Mouse (Mus musculus) midbrain, postnatal 0 days (tissue): ENCODE measurements around the gene 2810408A11Rik. TPM values are rescaled to one million over a fixed set of nuclear protein-coding genes. Genes with fewer than 3 reads are reported as not detected.
"Not testable (repeated sequence)": the region's sequence is repeated elsewhere in the genome, so short reads cannot be mapped to it uniquely, and the experiment has no call there.

Experiments
- ATAC-seq: fragments of 200-750 bp; cut with Nextera tagmentation; 2 replicates; pipeline ENCODE4 v1.8.0; 2017; ENCODE audit warnings: moderate number of reproducible peaks, mild to moderate bottlenecking, moderate TSS enrichment, moderate library complexity; ENCODE audit not compliant: low FRiP score
- DNase-seq: peaks from one replicate; pipeline ENCODE4 v3.0.0-alpha.2; 2015; ENCODE audit warnings: low spot score
- H3K27ac ChIP-seq: fragments of 300-500 bp; sonication (generic); 2 replicates; pipeline ENCODE4 v1.5.1; 2014; ENCODE audit warnings: low read depth, mild to moderate bottlenecking, low read length, mixed read lengths
- H3K27me3 ChIP-seq: fragments of 300-500 bp; sonication (generic); 2 replicates; pipeline ENCODE4 v1.6.1; 2014; ENCODE audit warnings: low read length, control low read depth, mixed read lengths; ENCODE audit not compliant: insufficient read depth
- H3K36me3 ChIP-seq: fragments of 300-500 bp; sonication (generic); 2 replicates; pipeline ENCODE4 v1.6.1; 2014; ENCODE audit warnings: low read length, control low read depth, mixed read lengths; ENCODE audit not compliant: insufficient read depth
- H3K4me1 ChIP-seq: fragments of 300-500 bp; sonication (generic); 2 replicates; pipeline ENCODE4 v1.6.1; 2014; ENCODE audit warnings: mild to moderate bottlenecking, control low read depth, antibody characterized with exemption, low read length, mixed read lengths; ENCODE audit not compliant: insufficient read depth
- H3K4me2 ChIP-seq: fragments of 300-500 bp; sonication (generic); 2 replicates; pipeline ENCODE4 v1.6.1; 2014; ENCODE audit warnings: low read depth, mild to moderate bottlenecking, low read length, mixed read lengths; ENCODE audit not compliant: poor library complexity, severe bottlenecking
- H3K4me3 ChIP-seq: fragments of 300-500 bp; sonication (generic); 2 replicates; pipeline ENCODE4 v1.5.1; 2014; ENCODE audit warnings: low read depth, mild to moderate bottlenecking, low read length, moderate library complexity
- H3K9ac ChIP-seq: fragments of 300-500 bp; sonication (generic); replicated peaks from 2 replicates; pipeline ENCODE4 v1.6.1; 2014; ENCODE audit warnings: mild to moderate bottlenecking, low read length, moderate library complexity, mixed read lengths; ENCODE audit not compliant: poor library complexity, severe bottlenecking
- H3K9me3 ChIP-seq: fragments of 300-500 bp; sonication (generic); 2 replicates; pipeline ENCODE4 v1.6.1; 2016; ENCODE audit warnings: low read length, control low read depth
- CTCF ChIP-seq: IDR thresholded peaks from 2 replicates; pipeline ENCODE4 v1.5.1; 2016; ENCODE audit warnings: antibody characterized with exemption, mild to moderate bottlenecking
- WGBS: fragments of 180-500 bp; shearing (Covaris S2); extraction: QIAGEN DNeasy Blood & Tissue Kit; methylation state at CpG from one replicate; pipeline ENCODE4 v1.1.7; 2014; 5-methylcytosine and 5-hydroxymethylcytosine counted together
- polyA plus RNA-seq: library from polyadenylated mRNA; unstranded; fragments of >200 nt; fragmentation: Nextera tagmentation; extraction: Ambion mirVana; gene quantifications from 2 replicates; pipeline ENCODE4 v1.2.1, GENCODE M21; 2015
- total RNA-seq: library from RNA; depleted of rRNA; stranded (reverse); fragments of >200 nt; gene quantifications from 2 replicates; pipeline ENCODE4 v1.2.3, GENCODE M21; 2014

Gene 2810408A11Rik
- total and polyA plus RNA-seq, 2 experiments from 2014 or later, result 3.3 to 6.2 TPM

GRCm38 (mm10) chr11:69870289-69871069 is 30.3 kb downstream of the 2810408A11Rik start:
- Histone ChIP-seq H3K4me2 (no peak overlapping the region), H3K36me3 (no peaks in the 10 kb centered on the region), H3K9ac (no peak overlapping the region), H3K4me3 (no peak overlapping the region), H3K27ac (no peak overlapping the region), H3K4me1 (no peaks in the 10 kb centered on the region), H3K27me3 (no peaks in the 10 kb centered on the region), H3K9me3 (no peaks in the 10 kb centered on the region)
- DNase-seq (no peak), ATAC-seq (no peak)
- TF ChIP-seq CTCF, result no peak
- WGBS, result 97% methylated on average over 2 of the region's 2 CpGs

- DNase-seq, result no peak
- no peaks in the 10 kb centered on the region for H3K27me3 ChIP-seq
- no peaks in the 10 kb centered on the region for H3K9me3 ChIP-seq
- H3K36me3 ChIP-seq, result no peaks in the 10 kb centered on the region
- ATAC-seq, result no peak
- H3K27ac ChIP-seq, result no peak overlapping the region
- no peak overlapping the region for H3K4me3 ChIP-seq
- no peaks in the 10 kb centered on the region for H3K4me1 ChIP-seq
- 76% methylated on average over 9 of the region's 9 CpGs for WGBS
- TF ChIP-seq CTCF, result no peak
- no peak overlapping the region for H3K9ac ChIP-seq
- H3K4me2 ChIP-seq, result no peak overlapping the region
Measured at GRCm38 (mm10) chr11:69867335-69867734, 33.5 kb downstream of the 2810408A11Rik start.

GRCm38 (mm10) chr11:69865561-69865960 is 35.2 kb downstream of the 2810408A11Rik start:
- no peak overlapping the region for H3K27ac ChIP-seq
- no peaks in the 10 kb centered on the region for H3K4me1 ChIP-seq
- H3K27me3 ChIP-seq, result no peaks in the 10 kb centered on the region
- ATAC-seq (no peak), DNase-seq (no peak)
- no peaks in the 10 kb centered on the region for H3K36me3 ChIP-seq
- no peak overlapping the region for H3K9ac ChIP-seq
- WGBS, result 76% methylated on average over 9 of the region's 9 CpGs
- no peaks in the 10 kb centered on the region for H3K9me3 ChIP-seq
- no peak for TF ChIP-seq CTCF
- no peak overlapping the region for H3K4me3 ChIP-seq
- H3K4me2 ChIP-seq, result no peak overlapping the region

GRCm38 (mm10) chr11:69864138-69864860 is 36.5 kb downstream of the 2810408A11Rik start:
- H3K27me3 ChIP-seq, result no peaks in the 10 kb centered on the region
- TF ChIP-seq CTCF, result no peak
- ATAC-seq (no peak), DNase-seq (no peak)
- no peaks in the 10 kb centered on the region for H3K36me3 ChIP-seq
- H3K9me3 ChIP-seq, result no peaks in the 10 kb centered on the region
- WGBS, result 46% methylated on average over 8 of the region's 8 CpGs
- no peak overlapping the region for H3K27ac ChIP-seq
- H3K9ac ChIP-seq, result no peak overlapping the region
- no peak overlapping the region for H3K4me3 ChIP-seq
- H3K4me1 ChIP-seq, result no peaks in the 10 kb centered on the region
- no peak overlapping the region for H3K4me2 ChIP-seq

- not testable (repeated sequence) for DNase-seq, H3K4me3 ChIP-seq, ATAC-seq, H3K9me3 ChIP-seq, H3K9ac ChIP-seq, H3K27me3 ChIP-seq, H3K4me2 ChIP-seq, H3K36me3 ChIP-seq, H3K4me1 ChIP-seq, H3K27ac ChIP-seq
- WGBS, result 82% methylated on average over 3 of the region's 3 CpGs
Measured at GRCm38 (mm10) chr11:69863729-69864128, 37.1 kb downstream of the 2810408A11Rik start.
